Mouse (Mus musculus): ENCODE measurements around the gene Uts2b. TPM values are rescaled to one million over a fixed set of nuclear protein-coding genes. Genes with fewer than 3 reads are reported as not detected.
A peak's percentile ranks its signal among the peaks of the same experiment; 100 is the strongest.

Gene Uts2b
- total and polyA plus RNA-seq, 2 experiments from 2014 or later = 2.0 to 7.4 TPM

- DNase-seq (ENCODE audit: low spot score) (peak; percentile 17), ATAC-seq (no peak; the same call in 1 of the 2 replicates)
- no peak for TF ChIP-seq CTCF (IDR thresholded peaks at IDR 0.05; ENCODE audit: low read depth)
- Histone ChIP-seq H3K4me3 (ENCODE audit: low read length) (peak overlapping the region; percentile 98), H3K4me2 (ENCODE audit: low read depth, low read length) (peak overlapping the region; percentile 78), H3K4me1 (ENCODE audit: insufficient read depth, low read length) (peaks cover 10% of the 10 kb centered on the region; the same call in 1 of the 2 replicates), H3K27me3 (ENCODE audit: insufficient read depth, low read length) (no peaks in the 10 kb centered on the region), H3K9me3 (ENCODE audit: low read length) (no peaks in the 10 kb centered on the region), H3K9ac (replicated peaks; ENCODE audit: low read length) (peak overlapping the region; percentile 98; the same call in 1 of the 2 replicates), H3K27ac (peak overlapping the region; percentile 99; the same call in 1 of the 2 replicates), H3K36me3 (ENCODE audit: insufficient read depth, low read length) (no peaks in the 10 kb centered on the region)
- WGBS = 43% methylated on average over 12 of the region's 12 CpGs
Observed at GRCm38 (mm10) chr16:27387634-27388611, 17.9 kb upstream of the Uts2b start.

GRCm38 (mm10) chr16:27386850-27387407 is 16.9 kb upstream of the Uts2b start:
- WGBS = 71% methylated on average over 4 of the region's 4 CpGs
- Histone ChIP-seq H3K9me3 (ENCODE audit: low read length) (no peaks in the 10 kb centered on the region), H3K4me3 (ENCODE audit: low read length) (no peak overlapping the region), H3K27me3 (ENCODE audit: insufficient read depth, low read length) (no peaks in the 10 kb centered on the region), H3K9ac (replicated peaks; ENCODE audit: low read length) (no peak overlapping the region), H3K27ac (no peak overlapping the region), H3K4me1 (ENCODE audit: insufficient read depth, low read length) (peaks cover 7% of the 10 kb centered on the region; the same call in 1 of the 2 replicates), H3K36me3 (ENCODE audit: insufficient read depth, low read length) (no peaks in the 10 kb centered on the region), H3K4me2 (ENCODE audit: low read depth, low read length) (no peak overlapping the region)
- ATAC-seq (no peak), DNase-seq (ENCODE audit: low spot score) (no peak)
- TF ChIP-seq CTCF (IDR thresholded peaks at IDR 0.05; ENCODE audit: low read depth) = no peak

- no peak for TF ChIP-seq CTCF (IDR thresholded peaks at IDR 0.05; ENCODE audit: low read depth)
- Histone ChIP-seq H3K27ac (no peak overlapping the region), H3K4me3 (ENCODE audit: low read length) (no peak overlapping the region), H3K9ac (replicated peaks; ENCODE audit: low read length) (no peak overlapping the region), H3K27me3 (ENCODE audit: insufficient read depth, low read length) (no peaks in the 10 kb centered on the region), H3K4me2 (ENCODE audit: low read depth, low read length) (no peak overlapping the region), H3K4me1 (ENCODE audit: insufficient read depth, low read length) (peaks cover 5% of the 10 kb centered on the region; the same call in 1 of the 2 replicates), H3K9me3 (ENCODE audit: low read length) (no peaks in the 10 kb centered on the region), H3K36me3 (ENCODE audit: insufficient read depth, low read length) (no peaks in the 10 kb centered on the region)
- ATAC-seq (no peak), DNase-seq (ENCODE audit: low spot score) (no peak)
- 60% methylated on average over 1 of the region's 1 CpGs for WGBS
Observed at GRCm38 (mm10) chr16:27385649-27386048, 15.6 kb upstream of the Uts2b start.

GRCm38 (mm10) chr16:27384893-27385603 is 15.0 kb upstream of the Uts2b start:
- Histone ChIP-seq H3K27me3 (ENCODE audit: insufficient read depth, low read length) (no peaks in the 10 kb centered on the region), H3K4me3 (ENCODE audit: low read length) (no peak overlapping the region), H3K9me3 (ENCODE audit: low read length) (no peaks in the 10 kb centered on the region), H3K4me1 (ENCODE audit: insufficient read depth, low read length) (no peaks in the 10 kb centered on the region), H3K9ac (replicated peaks; ENCODE audit: low read length) (no peak overlapping the region), H3K27ac (0 out of 2 replicates have a peak overlapping the region, but pooled peaks have one; percentile 7), H3K36me3 (ENCODE audit: insufficient read depth, low read length) (no peaks in the 10 kb centered on the region), H3K4me2 (ENCODE audit: low read depth, low read length) (no peak overlapping the region)
- WGBS = 57% methylated on average over 4 of the region's 4 CpGs
- ATAC-seq = no peak
- DNase-seq (ENCODE audit: low spot score) = peak; percentile 28
- no peak for TF ChIP-seq CTCF (IDR thresholded peaks at IDR 0.05; ENCODE audit: low read depth)

GRCm38 (mm10) chr16:27382217-27382616 is 12.2 kb upstream of the Uts2b start:
- DNase-seq (ENCODE audit: low spot score) (no peak), ATAC-seq (no peak)
- H3K4me2 ChIP-seq (ENCODE audit: low read depth, low read length) = no peak overlapping the region
- H3K36me3 ChIP-seq (ENCODE audit: insufficient read depth, low read length) = no peaks in the 10 kb centered on the region
- no peak overlapping the region for H3K27ac ChIP-seq
- no peaks in the 10 kb centered on the region for H3K4me1 ChIP-seq (ENCODE audit: insufficient read depth, low read length)
- 86% methylated on average over 4 of the region's 4 CpGs for WGBS
- no peak for TF ChIP-seq CTCF (IDR thresholded peaks at IDR 0.05; ENCODE audit: low read depth)
- no peaks in the 10 kb centered on the region for H3K27me3 ChIP-seq (ENCODE audit: insufficient read depth, low read length)
- H3K9ac ChIP-seq (replicated peaks; ENCODE audit: low read length) = no peak overlapping the region
- no peak overlapping the region for H3K4me3 ChIP-seq (ENCODE audit: low read length)
- no peaks in the 10 kb centered on the region for H3K9me3 ChIP-seq (ENCODE audit: low read length)

- Histone ChIP-seq H3K27me3 (ENCODE audit: insufficient read depth, low read length) (no peaks in the 10 kb centered on the region), H3K4me3 (ENCODE audit: low read length) (no peak overlapping the region), H3K4me2 (ENCODE audit: low read depth, low read length) (no peak overlapping the region), H3K9me3 (ENCODE audit: low read length) (no peaks in the 10 kb centered on the region), H3K27ac (no peak overlapping the region), H3K4me1 (ENCODE audit: insufficient read depth, low read length) (no peaks in the 10 kb centered on the region), H3K36me3 (ENCODE audit: insufficient read depth, low read length) (no peaks in the 10 kb centered on the region), H3K9ac (replicated peaks; ENCODE audit: low read length) (no peak overlapping the region)
- TF ChIP-seq CTCF (IDR thresholded peaks at IDR 0.05; ENCODE audit: low read depth) = no peak
- ATAC-seq = no peak
- DNase-seq (ENCODE audit: low spot score) = no peak
Observed at GRCm38 (mm10) chr16:27376556-27376955, 6.5 kb upstream of the Uts2b start.
